Mouse (Mus musculus) left cerebral cortex, postnatal 25 days (tissue): ENCODE data around the gene Cdc123. TPM values are rescaled to one million over a fixed set of nuclear protein-coding genes. Genes with fewer than 3 reads are reported as not detected.

ENCODE experiments used
- DNase-seq, 2 experiments: peaks; one replicate each; pipeline ENCODE4 v3.0.0; 2022; ENCODE audit warnings: low spot score in 2 of 2, mixed read lengths in 1 of 2
- intact Hi-C: fragments of 180-260 bp; cut with DNase I; formaldehyde crosslinking; loops from one replicate; pipeline ENCODE4 v1.15.1; 2025
- total RNA-seq, 2 experiments: library from RNA; stranded (reverse); gene quantifications; 2 replicates each; pipeline ENCODE4 v1.2.3; 2021

The Cdc123 gene
- total RNA-seq: 100 to 1,000 TPM; 137 to 140 TPM

DNA sequence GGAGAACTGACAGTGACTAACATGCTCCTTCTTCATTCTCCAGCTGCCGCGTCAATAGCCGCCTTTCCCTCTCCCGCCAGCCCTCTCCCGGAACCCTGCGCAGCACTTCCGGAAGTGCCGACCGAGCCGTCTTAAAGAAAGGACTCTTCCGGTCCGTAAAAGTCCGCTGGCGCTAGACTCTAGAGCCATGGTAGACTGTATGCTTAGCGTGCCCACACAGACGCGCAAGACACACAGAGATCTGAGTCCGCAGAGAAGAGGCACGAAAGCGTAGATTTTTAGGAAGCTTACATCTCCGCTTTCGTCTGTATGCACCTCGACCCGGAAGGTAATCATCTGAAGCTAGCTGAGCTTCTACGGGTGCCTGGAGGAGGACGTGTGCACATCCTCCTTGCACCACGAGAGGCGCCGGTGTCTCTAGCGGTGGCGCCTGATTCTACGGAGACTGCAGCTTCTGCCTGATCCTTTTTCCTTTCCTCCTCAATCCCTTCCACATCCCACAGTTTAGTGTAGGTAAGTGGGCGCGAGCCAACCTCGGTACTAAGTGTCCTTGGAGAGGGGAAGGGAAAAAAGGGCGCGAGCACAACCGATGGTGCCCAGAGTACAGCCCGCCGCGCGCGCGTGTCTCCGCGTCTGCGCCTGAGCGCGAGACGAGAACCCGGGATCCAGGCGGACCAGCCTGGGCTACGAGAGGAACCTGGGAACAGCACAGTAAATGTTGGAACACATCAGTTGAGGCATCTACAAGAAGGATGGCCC lies at the start of gene Cdc123, which contains the start of gene Nudt5:
Gene Cdc123 (minus strand): TSS at position 292 of the 759 bp plus-strand sequence.
Gene Nudt5 (plus strand): TSS at position 147 of the 759 bp plus-strand sequence.
- intact Hi-C loops: no loop called here
- peak; percentile 95 to 96 for DNase-seq

DNA sequence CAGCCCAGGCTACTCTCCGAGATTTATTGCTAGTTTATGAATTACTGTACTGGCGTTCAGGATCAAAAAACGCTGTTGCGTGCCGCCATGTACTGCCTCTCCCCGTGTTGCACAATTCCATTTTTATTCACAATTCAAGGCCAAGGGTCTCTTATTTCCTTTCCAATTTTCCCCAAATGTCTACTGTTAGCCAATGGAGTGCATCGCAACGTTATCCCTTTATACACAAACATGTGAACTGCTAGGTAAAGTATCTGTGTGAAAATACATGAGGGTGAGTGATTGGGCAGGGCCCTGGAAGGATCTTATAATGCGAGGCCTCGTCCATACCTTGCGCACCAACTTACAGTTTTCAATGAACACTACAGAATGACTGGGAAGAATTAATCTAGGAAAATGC lies 49.3 kb upstream of the Cdc123 start:
- DNase-seq: no peak
- intact Hi-C loops: loop anchor here (2.0 kb wide), 1 partner anchor 57 kb away; the partner anchor contains the start of gene Upf2

DNA sequence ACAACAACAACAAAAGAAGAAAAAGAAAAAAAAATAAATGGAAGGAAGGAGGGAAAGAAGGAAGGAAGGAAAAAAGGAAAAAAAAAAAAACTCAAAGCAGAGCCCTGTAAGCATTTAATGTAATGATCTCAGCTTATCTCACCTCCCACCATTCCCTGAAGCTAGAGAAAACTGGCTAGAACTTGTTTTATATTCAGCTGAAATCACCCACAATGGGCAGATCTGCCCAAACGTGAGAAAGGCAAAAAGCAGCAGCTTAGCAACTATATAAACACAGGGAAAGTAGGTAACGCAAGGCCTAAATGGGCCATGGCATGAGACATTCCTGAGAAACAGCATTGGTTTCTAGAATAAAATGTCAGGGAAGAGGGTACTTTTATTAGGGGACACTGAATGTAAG lies 44.4 kb upstream of the Cdc123 start:
- intact Hi-C loops: no loop called here
- DNase-seq: peak in 1 of 2 experiments; percentile 83

DNA sequence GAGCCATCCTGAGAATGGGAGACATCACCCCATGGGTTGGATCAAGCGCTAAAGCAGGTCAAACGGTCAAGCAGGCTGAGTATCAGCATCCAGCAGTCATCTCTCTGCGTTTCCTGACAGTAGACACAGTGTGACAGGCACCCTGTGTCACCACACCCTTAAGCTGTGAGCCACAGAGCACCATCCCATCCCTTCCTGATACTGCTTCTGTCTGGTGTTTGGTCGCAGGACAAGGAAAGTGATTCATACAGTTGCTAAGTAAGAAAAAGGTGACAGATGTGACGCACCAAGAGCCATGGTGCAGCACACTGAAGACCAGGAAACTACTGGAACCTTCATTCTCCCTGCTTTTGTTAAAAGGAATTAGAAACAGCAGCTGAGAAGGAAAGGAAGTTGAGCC lies 43.9 kb upstream of the Cdc123 start:
- intact Hi-C loops: no loop called here
- no peak for DNase-seq

DNA sequence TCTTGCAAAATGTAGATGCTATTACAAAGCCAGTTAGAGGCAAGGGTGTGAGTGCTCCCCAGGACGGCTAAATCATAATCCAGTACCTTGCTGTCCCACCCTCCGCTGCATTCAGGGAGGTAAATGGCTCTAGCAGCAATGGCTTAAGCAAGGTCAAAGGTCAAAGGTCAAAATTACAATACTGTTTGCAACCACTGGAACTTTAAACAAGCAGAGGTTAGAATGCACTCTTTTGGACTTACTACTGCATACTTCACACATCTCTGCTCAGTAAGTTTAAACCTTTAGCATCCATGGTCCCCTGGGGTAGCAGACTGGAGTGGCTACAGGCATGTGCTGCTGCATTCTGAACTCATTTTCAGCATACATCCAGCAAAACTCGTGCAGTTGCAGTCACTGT lies 32.5 kb upstream of the Cdc123 start:
- DNase-seq: no peak
- intact Hi-C loops: no loop called here

DNA sequence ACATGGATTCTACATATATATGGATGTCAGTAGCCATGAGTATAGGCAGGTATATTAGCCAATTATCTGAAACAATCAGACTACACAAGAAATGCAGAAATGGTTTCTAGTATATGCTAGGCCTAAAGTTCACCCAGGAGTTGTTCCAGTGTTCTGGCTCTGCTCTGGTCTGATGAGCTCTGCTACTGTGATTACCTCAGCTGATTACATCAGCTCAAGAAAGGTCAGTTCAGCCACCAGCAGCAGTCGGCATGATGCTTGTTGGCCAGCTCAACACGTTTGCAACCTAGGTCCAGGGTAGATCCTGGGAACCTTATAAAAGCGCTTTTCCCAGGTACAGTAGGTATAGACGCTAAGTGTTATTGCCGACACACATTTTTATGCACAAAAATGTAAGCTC lies 24.8 kb upstream of the Cdc123 start:
- intact Hi-C loops: no loop called here
- no peak for DNase-seq

DNA sequence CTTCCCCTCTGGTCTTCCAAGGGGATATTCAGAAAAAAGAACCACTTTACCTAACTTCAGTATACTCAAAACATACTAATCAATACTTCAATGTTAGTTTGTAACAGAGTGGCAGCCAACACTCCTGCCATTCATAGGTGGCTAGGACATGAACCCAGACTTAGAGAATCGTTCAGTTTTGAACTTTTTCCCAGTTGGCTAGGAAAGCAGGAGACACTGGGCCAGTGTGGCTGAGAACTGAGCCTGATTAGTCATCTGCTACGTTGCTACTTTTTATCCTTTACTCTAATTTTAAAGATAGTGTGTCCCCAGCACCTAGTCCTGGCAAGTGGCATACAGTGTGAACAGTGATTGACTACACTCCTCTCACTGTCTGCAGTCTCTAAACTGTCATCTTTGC lies 22.7 kb upstream of the Cdc123 start:
- DNase-seq: no peak
- intact Hi-C loops: no loop called here

DNA sequence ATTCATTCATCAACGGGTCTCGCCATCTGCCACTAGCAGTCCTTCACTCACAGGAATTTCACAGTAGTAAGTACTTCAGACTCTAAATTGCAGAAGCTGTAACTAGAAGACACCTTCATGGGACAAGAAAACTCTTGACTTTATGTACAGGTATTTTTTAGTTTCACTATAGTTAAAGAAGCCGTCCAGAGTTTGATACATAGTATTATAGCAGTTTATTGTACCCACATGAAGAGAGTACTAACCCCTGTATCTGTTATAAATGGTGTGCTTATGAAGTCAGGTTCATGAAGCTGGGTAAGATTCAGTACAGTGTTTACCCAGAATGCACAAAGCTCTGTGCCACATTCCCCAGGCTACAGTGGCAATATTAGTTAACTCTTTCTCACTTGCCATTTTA lies 17.9 kb upstream of the Cdc123 start, which contains the start of gene Gm13199:
Gene Gm13199 (minus strand): TSS at position 101 of the 400 bp plus-strand sequence.
- no peak for DNase-seq
- intact Hi-C loops: no loop called here

DNA sequence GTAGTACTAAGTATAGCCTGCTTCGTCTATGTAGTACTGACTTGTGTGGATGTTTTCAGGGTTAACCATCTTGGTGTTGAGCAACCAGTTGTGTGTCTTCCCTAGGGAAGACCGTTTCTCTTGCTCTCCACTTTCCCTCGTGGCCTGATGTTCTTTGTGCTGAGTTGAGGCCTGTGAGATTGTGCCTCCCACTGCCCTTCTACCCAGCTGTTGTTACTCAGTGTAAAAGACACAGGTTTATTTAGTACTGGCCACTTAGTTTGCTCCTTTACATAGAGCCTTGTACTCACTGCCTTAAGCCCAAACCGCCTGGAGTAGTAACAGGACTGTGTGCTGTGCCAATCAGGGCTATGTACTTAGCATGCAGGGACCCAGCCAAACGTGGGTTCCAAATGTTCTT lies 6.9 kb upstream of the Cdc123 start:
- no peak for DNase-seq
- intact Hi-C loops: no loop called here

DNA sequence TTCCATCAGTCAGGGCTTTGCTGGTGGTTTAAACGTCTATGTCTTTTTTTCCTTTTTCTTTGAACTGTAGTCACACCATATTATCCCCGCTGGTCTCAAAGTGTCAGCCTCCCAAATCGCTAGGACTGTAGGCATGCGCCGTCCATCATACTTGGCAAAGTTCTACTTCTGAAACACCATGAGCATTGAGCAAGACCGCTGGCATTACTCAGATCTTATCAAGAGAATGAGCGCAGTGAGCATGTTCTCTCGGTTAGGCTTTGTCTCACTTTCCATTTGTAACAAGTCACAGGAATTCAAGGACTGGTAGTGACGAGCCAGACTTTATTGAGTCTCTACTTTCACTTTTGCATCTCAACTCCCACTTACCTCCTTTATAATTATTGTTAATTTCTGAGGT lies 6.2 kb upstream of the Cdc123 start:
- DNase-seq: no peak
- intact Hi-C loops: no loop called here

DNA sequence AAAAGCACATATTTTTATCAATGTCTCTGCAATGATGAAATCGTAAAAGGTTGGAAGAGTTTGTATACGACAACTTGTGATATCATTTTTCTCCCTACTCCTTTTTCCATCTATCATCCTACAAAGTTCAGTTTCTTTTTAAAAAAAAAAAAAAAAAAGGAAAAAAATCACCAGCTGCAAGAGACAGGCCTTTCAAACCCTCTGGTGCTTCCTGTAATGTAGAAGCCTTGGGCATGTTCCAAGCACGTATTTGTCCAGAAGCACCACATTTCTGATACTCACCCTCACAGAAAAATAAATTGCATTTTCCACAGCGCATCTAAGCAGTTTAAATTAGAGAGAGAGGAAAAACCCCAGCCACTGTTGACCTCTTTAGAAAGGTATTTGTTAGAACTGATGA lies 862 bp upstream of the Cdc123 start:
- DNase-seq: no peak
- intact Hi-C loops: no loop called here

DNA sequence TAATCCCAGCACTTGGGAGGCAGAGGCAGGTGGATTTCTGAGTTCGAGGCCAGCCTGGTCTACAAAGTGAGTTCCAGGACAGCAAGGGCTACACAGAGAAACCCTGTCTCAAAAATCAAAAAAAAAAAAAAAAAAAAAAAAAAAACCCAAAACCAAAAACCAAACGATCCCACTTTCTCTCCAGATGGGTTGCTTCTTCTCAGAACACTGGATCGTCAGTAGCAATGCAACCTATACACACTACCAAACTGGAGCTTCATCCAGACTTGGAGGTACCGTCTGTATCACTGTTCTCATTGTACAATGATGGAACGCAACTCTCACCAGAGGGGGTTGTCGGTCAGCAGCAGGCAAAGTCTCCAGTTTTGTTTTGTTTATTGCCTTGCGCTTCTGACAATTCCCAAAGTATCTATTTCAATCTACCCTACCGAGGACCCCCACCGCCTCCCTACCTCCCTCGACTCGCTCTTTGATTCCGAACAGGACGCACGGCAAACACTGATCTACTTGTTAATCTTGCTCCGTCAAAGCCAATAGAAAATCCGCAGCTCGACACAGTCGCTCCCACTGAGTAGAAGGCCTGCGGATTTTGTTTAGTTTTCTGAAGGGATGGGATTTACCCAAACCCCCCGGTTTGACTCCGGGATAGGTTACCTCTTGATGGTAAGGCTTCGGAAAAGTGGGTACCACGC lies 637 bp downstream of the Cdc123 start:
- no peak for DNase-seq
- intact Hi-C loops: no loop called here

DNA sequence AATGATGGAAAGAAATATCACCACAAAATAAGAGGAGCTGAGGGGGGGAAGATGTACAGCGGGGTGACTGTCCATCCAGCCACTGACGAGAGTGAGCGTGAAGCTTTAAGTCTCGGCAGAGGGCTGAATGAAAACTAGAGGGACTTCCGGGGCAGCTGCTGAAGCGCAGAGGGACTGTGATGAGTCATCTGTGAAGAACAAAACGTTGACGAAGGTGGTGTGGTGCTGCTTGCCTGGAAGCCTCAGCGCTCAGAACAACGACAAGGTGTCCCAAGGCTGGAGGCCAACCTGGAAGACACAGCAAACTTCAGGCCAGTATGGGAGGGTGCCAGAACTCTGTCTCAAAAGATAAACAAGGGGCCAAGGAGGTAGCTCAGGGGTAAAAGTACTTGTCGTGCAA lies 4.1 kb downstream of the Cdc123 start:
- DNase-seq: no peak
- intact Hi-C loops: no loop called here

DNA sequence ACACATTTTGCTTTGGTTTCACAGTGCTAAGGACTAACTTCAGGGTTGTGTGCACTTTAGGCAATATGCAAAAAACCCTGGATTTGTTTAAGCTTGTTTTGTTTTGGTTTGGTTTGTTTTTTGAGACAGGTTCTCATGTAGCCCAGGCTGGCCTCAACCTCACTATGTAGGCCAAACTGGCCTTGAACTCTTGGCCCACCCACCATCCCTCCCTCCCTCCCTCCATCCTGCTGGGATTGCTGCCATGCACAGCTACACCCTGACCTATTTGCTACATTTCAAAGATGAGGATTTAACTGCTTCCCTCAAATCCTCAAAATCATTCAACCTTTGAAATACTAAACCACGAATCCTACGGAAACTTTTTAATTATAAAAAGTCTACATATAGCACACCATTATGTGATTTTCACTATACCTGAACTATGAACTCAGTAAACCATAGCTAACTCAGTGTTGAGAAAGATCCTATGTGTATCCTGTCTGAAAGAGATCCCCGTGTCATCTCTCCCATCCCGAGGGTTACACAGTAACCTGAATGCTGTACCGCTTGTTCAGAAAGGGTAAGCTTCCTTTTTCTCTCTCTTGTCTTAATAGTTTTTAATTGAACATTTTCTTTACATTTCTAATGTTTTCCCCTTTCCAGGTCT lies 19.6 kb downstream of the Cdc123 start:
- intact Hi-C loops: no loop called here
- no peak for DNase-seq

DNA sequence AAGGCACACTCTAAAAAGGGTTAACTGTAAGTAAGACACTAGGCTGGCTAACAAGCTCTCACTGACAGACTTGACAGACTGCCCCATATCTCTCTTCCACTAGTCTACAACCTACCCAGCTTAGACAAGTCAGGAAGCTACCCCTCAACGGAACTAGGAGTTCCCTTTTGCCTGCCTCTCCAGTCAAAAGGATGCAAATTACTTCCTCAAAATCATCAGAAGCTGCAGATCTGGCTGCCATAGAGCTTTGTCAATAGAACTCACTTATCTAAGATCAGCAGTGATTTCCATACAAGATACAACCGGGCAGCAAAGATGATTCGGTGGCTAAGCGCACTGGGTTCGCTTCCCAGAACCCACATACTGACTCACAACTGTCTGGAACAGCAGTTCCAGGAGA lies 20.3 kb downstream of the Cdc123 start:
- intact Hi-C loops: no loop called here
- DNase-seq: no peak

DNA sequence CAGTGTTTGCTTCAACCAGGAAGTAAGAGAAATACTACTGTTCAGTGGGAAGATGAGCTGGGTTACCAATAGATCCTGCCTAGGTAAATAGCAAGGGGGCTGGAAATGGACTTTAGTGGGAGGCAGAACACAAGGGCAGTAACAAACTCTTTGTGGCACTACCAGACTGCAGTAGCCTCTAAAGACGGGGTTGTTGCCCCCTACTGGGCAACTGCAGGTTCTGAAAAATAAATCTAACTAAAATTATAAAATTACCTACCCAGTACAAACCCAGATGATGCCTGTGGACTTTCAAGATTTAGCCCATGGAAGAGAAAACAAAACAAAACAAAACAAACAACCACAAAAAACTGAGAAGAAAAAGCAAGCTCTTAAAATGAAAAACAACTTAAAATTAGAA lies 20.8 kb downstream of the Cdc123 start:
- DNase-seq: no peak

DNA sequence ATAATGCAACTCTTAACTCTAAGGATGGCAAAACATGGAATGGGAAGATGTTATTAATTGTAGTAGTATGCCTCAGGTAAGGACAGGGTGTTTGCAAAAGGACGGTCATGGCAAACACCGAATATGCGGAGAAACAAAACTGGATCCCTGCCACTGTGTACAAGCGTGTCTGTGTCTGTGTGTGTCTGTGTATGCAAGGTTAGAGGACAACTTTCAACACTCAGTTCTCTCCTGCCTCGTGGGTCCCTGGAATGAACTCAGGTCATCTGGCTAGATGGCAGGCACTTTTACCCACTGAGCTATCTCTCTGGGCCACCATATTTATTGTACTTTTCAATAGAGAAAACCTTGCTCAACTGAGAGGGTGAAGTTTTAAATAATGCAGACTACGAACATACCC lies 22.5 kb downstream of the Cdc123 start:
- DNase-seq: no peak
- intact Hi-C loops: no loop called here

More for the DNA sequence above, 20.8 kb downstream of the Cdc123 start:
- intact Hi-C loops: no loop called here

DNA sequence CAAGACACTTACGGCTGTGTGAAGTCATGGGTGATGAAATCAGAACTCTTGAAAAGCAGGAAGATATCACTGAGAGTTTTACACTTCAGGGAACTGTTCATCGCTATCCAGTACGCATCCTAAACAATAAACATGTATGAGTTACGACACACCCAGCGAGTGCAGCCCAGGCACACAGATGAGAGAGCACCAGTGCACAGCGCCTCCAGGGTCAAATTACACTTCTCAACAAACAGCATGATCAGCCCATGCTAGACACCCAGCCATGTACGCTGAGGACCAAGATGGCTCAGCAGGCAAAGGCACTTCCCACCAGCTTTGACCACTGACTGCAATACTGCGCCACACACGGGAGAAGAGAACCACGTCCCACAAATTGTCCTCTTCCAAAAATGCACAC lies 23.7 kb downstream of the Cdc123 start:
- intact Hi-C loops: no loop called here
- no peak for DNase-seq

DNA sequence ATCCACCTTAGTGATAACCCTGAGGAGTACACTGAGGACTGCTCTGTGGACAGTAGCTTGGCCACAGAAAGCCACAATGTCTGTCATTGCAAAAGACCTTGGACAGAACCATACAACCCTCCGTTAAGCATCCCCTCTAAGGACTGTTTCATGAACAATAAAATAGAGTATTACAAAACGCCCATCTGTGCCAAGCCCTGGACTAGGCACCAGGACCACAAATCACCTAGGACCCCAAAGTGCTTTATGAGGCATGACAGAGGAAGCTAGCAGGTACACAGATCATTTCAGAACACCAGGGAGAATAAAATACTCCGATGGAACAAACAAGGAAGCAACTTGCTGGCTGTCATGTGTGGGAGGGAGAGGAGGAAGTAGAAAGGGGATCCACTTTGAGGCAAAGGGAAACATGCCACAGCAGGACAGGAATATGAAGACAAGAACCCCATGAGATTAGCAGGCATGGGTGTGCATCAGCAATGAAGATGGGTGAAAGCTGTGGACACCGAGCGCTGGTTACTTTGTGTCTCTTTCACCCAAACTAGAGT lies 33.7 kb downstream of the Cdc123 start:
- intact Hi-C loops: no loop called here
- DNase-seq: no peak

DNA sequence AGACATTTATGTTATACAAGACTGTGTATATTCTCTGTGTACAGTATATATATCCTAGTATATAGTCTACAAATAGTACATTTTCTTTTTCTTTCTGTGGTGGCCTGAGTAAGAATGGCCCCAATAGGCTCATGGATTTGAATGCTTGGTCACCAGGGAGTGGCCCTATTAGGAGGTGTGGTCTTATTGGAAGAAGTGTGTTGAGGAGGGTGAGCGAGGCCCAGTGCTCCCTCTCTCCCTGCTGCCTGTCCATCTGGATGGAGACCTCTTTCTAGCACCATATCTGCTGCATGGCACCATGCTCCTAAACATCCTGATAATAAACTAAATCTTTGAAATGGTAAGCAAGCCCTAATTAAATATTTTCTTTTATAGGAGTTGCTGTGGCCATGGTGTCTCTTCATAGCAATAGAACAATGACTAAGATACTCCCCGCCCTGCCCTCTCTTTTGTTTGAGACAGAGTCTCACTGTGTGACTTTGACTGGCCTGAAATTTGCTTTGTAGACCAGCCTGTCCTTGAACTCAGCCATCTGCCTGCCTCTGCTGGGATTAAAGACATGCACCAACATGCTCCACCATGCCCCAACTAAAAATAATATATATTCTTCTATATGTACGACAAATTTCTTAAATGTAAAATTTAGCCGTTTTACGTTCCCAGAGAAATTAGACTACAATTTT lies 34.8 kb downstream of the Cdc123 start:
- no peak for DNase-seq
- intact Hi-C loops: no loop called here
